8 mouse cellular contexts compared by ENCODE assay signal in the genomic region with DNA sequence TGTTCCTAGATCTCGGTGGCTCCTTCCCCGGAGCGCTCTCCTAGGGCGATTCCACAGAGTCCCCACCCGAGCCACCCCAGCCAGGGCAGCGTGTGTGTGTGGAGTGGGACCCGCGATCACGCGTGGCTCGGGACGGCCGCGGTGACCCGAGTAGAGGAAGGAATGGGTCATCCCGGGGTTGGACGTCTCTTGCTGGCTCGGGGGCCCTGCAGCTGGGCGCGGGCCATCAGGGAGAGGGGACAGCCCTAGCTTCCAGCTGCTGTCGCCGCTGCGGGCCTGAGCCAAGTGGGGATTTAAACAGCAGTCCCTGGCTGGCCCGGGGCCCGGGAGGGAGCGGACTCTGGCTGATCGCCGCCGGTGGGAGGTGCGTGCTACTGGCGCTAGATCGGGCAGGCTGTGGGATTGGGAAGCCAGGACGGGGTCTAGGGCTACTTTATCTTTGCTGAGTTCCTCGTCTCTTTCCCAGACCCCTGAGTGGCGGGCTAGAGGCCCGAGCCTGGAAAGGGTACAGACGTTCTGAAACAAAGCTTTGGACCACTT. TPM values are rescaled to one million over a fixed set of nuclear protein-coding genes. Genes with fewer than 3 reads are reported as not detected.
DNase-seq lines count a peak whose midpoint lies in the region; ATAC-seq and TF ChIP-seq lines count a peak whose summit lies in the region.

No protein-coding gene starts in this region.

- WGBS in hindbrain, postnatal 0 days: under 1% methylated on average over 37 of the region's 37 CpGs
- WGBS in macrophage (ENCODE audit: missing documents): under 1% methylated on average over 33 of the region's 37 CpGs

- H3K9me3 ChIP-seq in hindbrain, postnatal 0 days (ENCODE audit: low read length): no peaks in the 10 kb centered on the region

- H3K9ac ChIP-seq in hindbrain, postnatal 0 days (replicated peaks; ENCODE audit: low read length): peak overlapping the region; percentile 78

- DNase-seq in WW6 (ENCODE audit: low read depth, low spot score): peak; percentile 29
- DNase-seq in cerebellum, postnatal 4 days (ENCODE audit: low spot score in 2 of 2): peak; percentile 72 to 90
- peak; percentile 97 for DNase-seq in gastrocnemius, adult 2 months
- peak; percentile 86 for DNase-seq in hindbrain, postnatal 0 days (ENCODE audit: low spot score)
- DNase-seq in left cerebral cortex, adult 2 months (ENCODE audit: extremely low spot score in 1 of 2, low spot score in 2 of 2): peak; percentile 79 to 80
- DNase-seq in right cerebral cortex, postnatal 10 days (ENCODE audit: low spot score in 2 of 2): peak; percentile 92 to 93
- DNase-seq in urinary bladder, postnatal 25 days (ENCODE audit: low spot score): peak; percentile 88

- H3K27me3 ChIP-seq in hindbrain, postnatal 0 days (ENCODE audit: insufficient read depth, low read length): no peaks in the 10 kb centered on the region

- TF ChIP-seq CTCF in gastrocnemius, adult 2 months (IDR thresholded peaks at IDR 0.05): no peak; the same call in 1 of the 2 replicates
- TF ChIP-seq CTCF in hindbrain, postnatal 0 days (IDR thresholded peaks at IDR 0.05; ENCODE audit: low read depth): no peak
- TF ChIP-seq CTCF in left cerebral cortex, adult 2 months (IDR thresholded peaks at IDR 0.05): no peak

- no peaks in the 10 kb centered on the region for H3K36me3 ChIP-seq in hindbrain, postnatal 0 days (ENCODE audit: insufficient read depth, low read length)
- no peaks in the 10 kb centered on the region for H3K36me3 ChIP-seq in macrophage (ENCODE audit: inconsistent target)

- H3K4me2 ChIP-seq in hindbrain, postnatal 0 days (ENCODE audit: low read depth, low read length): peak overlapping the region; percentile 74

- H3K79me2 ChIP-seq in macrophage (ENCODE audit: inconsistent target): peaks cover 52% of the 10 kb centered on the region

- peak overlapping the region; percentile 85 for H3K4me3 ChIP-seq in gastrocnemius, adult 2 months
- peak overlapping the region; percentile 83 for H3K4me3 ChIP-seq in hindbrain, postnatal 0 days (ENCODE audit: low read length)
- peak overlapping the region; percentile 100 for H3K4me3 ChIP-seq in left cerebral cortex, adult 2 months
- peak overlapping the region; percentile 71 for H3K4me3 ChIP-seq in macrophage (ENCODE audit: inconsistent target)

- peaks cover 5% of the 10 kb centered on the region; the same call in 1 of the 2 replicates for H3K4me1 ChIP-seq in hindbrain, postnatal 0 days (ENCODE audit: insufficient read depth, low read length)

- peak overlapping the region; percentile 98 for H3K27ac ChIP-seq in gastrocnemius, adult 2 months
- H3K27ac ChIP-seq in hindbrain, postnatal 0 days: peak overlapping the region; percentile 92
- H3K27ac ChIP-seq in left cerebral cortex, adult 2 months: peak overlapping the region; percentile 91
- peak overlapping the region; percentile 86 for H3K27ac ChIP-seq in macrophage

- intact Hi-C loops in gastrocnemius, adult 2 months (cut with DNase I): loop anchor here (2.0 to 5.0 kb wide), 3 partner anchors 46 to 151 kb away; no protein-coding TSS in a partner anchor
- intact Hi-C loops in left cerebral cortex, adult 2 months (cut with DNase I): loop anchor here (5.0 to 10.0 kb wide), 4 partner anchors 101 to 1189 kb away; no protein-coding TSS in a partner anchor

- ATAC-seq in hindbrain, postnatal 0 days: peak; percentile 78

RNA-seq across cellular contexts. Expression of a gene that starts 0.8 kb away (rescaled TPM):
- total RNA-seq in gastrocnemius, adult 2 months (2021): 10 to 100 TPM; 15.1 to 16.2 TPM
- total RNA-seq in hindbrain, postnatal 0 days (2014; rRNA removed): 9.6 and 11.4 TPM in 2 replicates
- 3.6 and 4.3 TPM in 2 replicates for polyA plus RNA-seq in hindbrain, postnatal 0 days (2015; fragmentation: Nextera tagmentation; extraction: Ambion mirVana)
- total RNA-seq in left cerebral cortex, adult 2 months (2021): 10 to 100 TPM; 20.3 to 21.9 TPM
- 100 to 1,000 TPM in 25 of 26 experiments, 10 to 100 TPM in 1; 92.5 to 359 (median 198) TPM for total RNA-seq in macrophage (2018; cell fraction: chromatin; rRNA removed)
- 10 to 100 TPM; 26.4 to 76.5 (median 50.1) TPM for total RNA-seq in macrophage (2018; cell fraction: cytosol; rRNA removed)
- total RNA-seq in macrophage (2018; cell fraction: nucleus; rRNA removed): 100 to 1,000 TPM in 25 of 26 experiments, 10 to 100 TPM in 1; 67.6 to 284 (median 142) TPM
- polyA plus RNA-seq in macrophage (2018): 30.7 to 36.8 TPM (median 33.5 TPM) in 3 replicates

Comparison
In these comparisons a context has a peak if more than half of its experiments do, and no peak if none do; other contexts are left out.
1. Peak in every context shown above with its lines: DNase-seq, ATAC-seq, H3K4me3 ChIP-seq and H3K27ac ChIP-seq.
2. DNase-seq: peak in every context shown above with its lines; median percentile 97 in gastrocnemius, adult 2 months; 92 in right cerebral cortex, postnatal 10 days; 88 in urinary bladder, postnatal 25 days; 86 in hindbrain, postnatal 0 days; 81 in cerebellum, postnatal 4 days; 80 in left cerebral cortex, adult 2 months; 29 in WW6.